Mouse (Mus musculus) v-Abl transformed pro-B cells (cell line): Measurements from ENCODE around the gene Slc37a4.
"Not testable (repeated sequence)": the region's sequence is repeated elsewhere in the genome, so short reads cannot be mapped to it uniquely, and the experiment has no call there.

Experiments used
- in situ Hi-C, 2 experiments: fragments of 400-800 bp; cut with MboI; formaldehyde crosslinking; loops; one replicate each; pipeline ENCODE4 v1.15.1; 2025; ENCODE audit not compliant: unreplicated experiment in 2 of 2

Slc37a4 gene

GRCm38 (mm10) chr9:44391466-44391865 lies 5.2 kb upstream of the Slc37a4 start:
- in situ Hi-C loops = no loop called here

GRCm38 (mm10) chr9:44398087-44398486 lies 1.4 kb downstream of the Slc37a4 start:
- in situ Hi-C loops = no loop called here

GRCm38 (mm10) chr9:44398551-44398950 lies 1.9 kb downstream of the Slc37a4 start:
- in situ Hi-C loops = no loop called here

GRCm38 (mm10) chr9:44399114-44399794 lies 2.6 kb downstream of the Slc37a4 start:
- in situ Hi-C loops = no loop called here

GRCm38 (mm10) chr9:44399795-44400114 lies 3.1 kb downstream of the Slc37a4 start:
- in situ Hi-C loops = no loop called here

GRCm38 (mm10) chr9:44401081-44401480 lies 4.4 kb downstream of the Slc37a4 start:
- in situ Hi-C loops = no loop called here

- in situ Hi-C loops = no loop called here
Observed at GRCm38 (mm10) chr9:44405011-44405410, 8.4 kb downstream of the Slc37a4 start.

GRCm38 (mm10) chr9:44406906-44407751 lies 10.5 kb downstream of the Slc37a4 start, which contains the start of the genes Rps25 and Trappc4:
Rps25 (plus strand) TSS chr9:44407139.
Trappc4 (minus strand) TSS chr9:44407600.
- in situ Hi-C loops = no loop called here

GRCm38 (mm10) chr9:44407752-44408097 lies 11.1 kb downstream of the Slc37a4 start:
- in situ Hi-C loops = no loop called here

- in situ Hi-C loops = not testable (repeated sequence)
Observed at GRCm38 (mm10) chr9:44408693-44409092, 12.0 kb downstream of the Slc37a4 start.

- in situ Hi-C loops = no loop called here
Observed at GRCm38 (mm10) chr9:44410647-44411336, 14.1 kb downstream of the Slc37a4 start.

GRCm38 (mm10) chr9:44411601-44412130 lies 15.0 kb downstream of the Slc37a4 start:
- in situ Hi-C loops = no loop called here

GRCm38 (mm10) chr9:44412306-44412705 lies 15.7 kb downstream of the Slc37a4 start:
- in situ Hi-C loops = no loop called here

GRCm38 (mm10) chr9:44412781-44413180 lies 16.1 kb downstream of the Slc37a4 start:
- in situ Hi-C loops = no loop called here

GRCm38 (mm10) chr9:44417156-44417891 lies 20.7 kb downstream of the Slc37a4 start:
- in situ Hi-C loops = no loop called here

- in situ Hi-C loops = no loop called here
Observed at GRCm38 (mm10) chr9:44417892-44418363, 21.3 kb downstream of the Slc37a4 start.

GRCm38 (mm10) chr9:44418519-44419385 lies 22.1 kb downstream of the Slc37a4 start, which contains the start of gene Ccdc84:
Ccdc84 (minus strand) TSS chr9:44418569.
- in situ Hi-C loops = no loop called here

GRCm38 (mm10) chr9:44419730-44420129 lies 23.1 kb downstream of the Slc37a4 start:
- in situ Hi-C loops = not testable (repeated sequence)

GRCm38 (mm10) chr9:44420280-44420898 lies 23.7 kb downstream of the Slc37a4 start:
- in situ Hi-C loops = no loop called here
